In genomic region chr5:96163396-96164020, GRCm38 (mm10) we compare ENCODE assay signal across 8 mouse cellular contexts. TPM values are rescaled to one million over a fixed set of nuclear protein-coding genes. Genes with fewer than 3 reads are reported as not detected.
A peak's percentile ranks its signal among the peaks of the same experiment; 100 is the strongest.
DNase-seq lines count a peak whose midpoint lies in the region; ATAC-seq and TF ChIP-seq lines count a peak whose summit lies in the region.

No protein-coding gene starts in this region.

- H3K9me3 ChIP-seq in heart, embryonic 13.5 days: peaks cover 5% of the 10 kb centered on the region; the same call in 1 of the 2 replicates
- H3K9me3 ChIP-seq in E14TG2a.4 (ENCODE audit: low read length): peaks cover 8% of the 10 kb centered on the region
- H3K9me3 ChIP-seq in hindbrain, embryonic 10.5 days: no peaks in the 10 kb centered on the region
- H3K9me3 ChIP-seq in midbrain, embryonic 12.5 days: peaks cover 3% of the 10 kb centered on the region; the same call in 1 of the 2 replicates

- peak overlapping the region; percentile 100 for H3K27ac ChIP-seq in heart, embryonic 13.5 days (replicated peaks)
- H3K27ac ChIP-seq in hindbrain, embryonic 10.5 days: peak overlapping the region; percentile 99
- H3K27ac ChIP-seq in midbrain, embryonic 12.5 days (replicated peaks): no peak overlapping the region

- no peak for DNase-seq in heart, postnatal 10 days
- no peak for DNase-seq in hindbrain, embryonic 10.5 days (ENCODE audit: low spot score)
- no peak for DNase-seq in adrenal gland, postnatal 36 days
- no peak for DNase-seq in frontal cortex, adult 2 months (ENCODE audit: extremely low spot score in 1 of 2, low spot score in 1 of 2)

- H3K4me1 ChIP-seq in heart, embryonic 13.5 days: peaks cover 23% of the 10 kb centered on the region
- peaks cover 18% of the 10 kb centered on the region for H3K4me1 ChIP-seq in E14TG2a.4 (replicated peaks; ENCODE audit: low read depth, low read length)
- H3K4me1 ChIP-seq in hindbrain, embryonic 10.5 days (replicated peaks): peaks cover 22% of the 10 kb centered on the region
- H3K4me1 ChIP-seq in midbrain, embryonic 12.5 days: peaks cover 12% of the 10 kb centered on the region

- H3K4me2 ChIP-seq in heart, embryonic 13.5 days: peak overlapping the region; percentile 80
- H3K4me2 ChIP-seq in midbrain, embryonic 12.5 days (replicated peaks): peak overlapping the region; percentile 75

- H3K27me3 ChIP-seq in heart, embryonic 13.5 days (replicated peaks): no peaks in the 10 kb centered on the region
- H3K27me3 ChIP-seq in E14TG2a.4 (ENCODE audit: insufficient read depth, low read length): 0 out of 2 replicates have a peak, but pooled peaks cover 9% of the 10 kb centered on the region
- H3K27me3 ChIP-seq in hindbrain, embryonic 10.5 days (ENCODE audit: insufficient read depth, poor library complexity, severe bottlenecking): no peaks in the 10 kb centered on the region
- H3K27me3 ChIP-seq in midbrain, embryonic 12.5 days: no peaks in the 10 kb centered on the region

- 0% methylated on average over 1 of the region's 1 CpGs for WGBS in heart, embryonic 13.5 days
- 0% methylated on average over 1 of the region's 1 CpGs for WGBS in hindbrain, embryonic 10.5 days
- 14% methylated on average over 1 of the region's 1 CpGs for WGBS in midbrain, embryonic 12.5 days

- peak overlapping the region; percentile 97 for H3K9ac ChIP-seq in heart, embryonic 13.5 days
- peak overlapping the region; percentile 67 for H3K9ac ChIP-seq in midbrain, embryonic 12.5 days (replicated peaks)

- H3K36me3 ChIP-seq in heart, embryonic 13.5 days: no peaks in the 10 kb centered on the region
- H3K36me3 ChIP-seq in E14TG2a.4 (ENCODE audit: insufficient read depth, low read length): no peaks in the 10 kb centered on the region
- H3K36me3 ChIP-seq in hindbrain, embryonic 10.5 days: no peaks in the 10 kb centered on the region
- H3K36me3 ChIP-seq in midbrain, embryonic 12.5 days: no peaks in the 10 kb centered on the region

- no peak for TF ChIP-seq CTCF in E14TG2a.4 (conservative IDR thresholded peaks at IDR 0.05; ENCODE audit: low read length)

- peak overlapping the region; percentile 90 for H3K4me3 ChIP-seq in heart, embryonic 13.5 days
- peak overlapping the region; percentile 85 for H3K4me3 ChIP-seq in E14TG2a.4 (replicated peaks; ENCODE audit: low read length)
- H3K4me3 ChIP-seq in hindbrain, embryonic 10.5 days: peak overlapping the region; percentile 93
- H3K4me3 ChIP-seq in midbrain, embryonic 12.5 days: peak overlapping the region; percentile 84

- no peak for ATAC-seq in heart, embryonic 13.5 days (ENCODE audit: extremely low read depth, insufficient number of reproducible peaks, low FRiP score, low TSS enrichment)
- no peak for ATAC-seq in midbrain, embryonic 12.5 days (ENCODE audit: low FRiP score, low read depth)
- no peak for ATAC-seq in megakaryocyte progenitor cell, adult 5-6 weeks (replicated peaks; ENCODE audit: poor library complexity)

- intact Hi-C loops in heart, postnatal 10 days (cut with DNase I): loop anchor here (5.0 kb wide), 1 partner anchor 71 kb away; no protein-coding TSS in a partner anchor

RNA-seq across cellular contexts. Expression of gene Cnot6l, which starts 0.5 kb away (rescaled TPM):
- polyA plus RNA-seq in heart, embryonic 13.5 days (2015; fragmentation: Nextera tagmentation; extraction: Ambion mirVana): 11.5 and 13.3 TPM in 2 replicates
- total RNA-seq in heart, postnatal 10 days (2021): 100 to 1,000 TPM in 1 of 2 experiments, 10 to 100 TPM in 1; 74.8 to 102 TPM
- polyA plus RNA-seq in hindbrain, embryonic 10.5 days (2016; fragmentation: Nextera tagmentation; extraction: Ambion mirVana): 7.8 and 8.9 TPM in 2 replicates
- polyA plus RNA-seq in midbrain, embryonic 12.5 days (2016; fragmentation: Nextera tagmentation; extraction: Ambion mirVana): 12.4 and 16.8 TPM in 2 replicates
- 100 to 1,000 TPM in 1 of 2 experiments, 10 to 100 TPM in 1; 80.4 to 106 TPM for total RNA-seq in adrenal gland, postnatal 36 days (2021)
- 98.5 and 108 TPM in 2 replicates for total RNA-seq in megakaryocyte progenitor cell, adult 5-6 weeks (2015)
- 43.9 and 67.9 TPM in 2 replicates for total RNA-seq in megakaryocyte progenitor cell, adult 5-6 weeks (2017)
- polyA plus RNA-seq in frontal cortex, adult 2 months (2012; rRNA removed): 17.7 and 18.0 TPM in 2 replicates

RNA-seq across cellular contexts. Expression of gene Mrpl1, which starts 45.8 kb away (rescaled TPM):
- polyA plus RNA-seq in heart, embryonic 13.5 days (2015; fragmentation: Nextera tagmentation; extraction: Ambion mirVana): 18.7 and 20.4 TPM in 2 replicates
- 10 to 100 TPM; 25.1 to 27.0 TPM for total RNA-seq in heart, postnatal 10 days (2021)
- polyA plus RNA-seq in hindbrain, embryonic 10.5 days (2016; fragmentation: Nextera tagmentation; extraction: Ambion mirVana): 19.4 and 19.7 TPM in 2 replicates
- polyA plus RNA-seq in midbrain, embryonic 12.5 days (2016; fragmentation: Nextera tagmentation; extraction: Ambion mirVana): 20.5 and 22.5 TPM in 2 replicates
- 10 to 100 TPM; 21.1 to 22.8 TPM for total RNA-seq in adrenal gland, postnatal 36 days (2021)
- 34.5 and 41.4 TPM in 2 replicates for total RNA-seq in megakaryocyte progenitor cell, adult 5-6 weeks (2015)
- total RNA-seq in megakaryocyte progenitor cell, adult 5-6 weeks (2017): 48.3 and 69.1 TPM in 2 replicates
- 10.1 and 10.6 TPM in 2 replicates for polyA plus RNA-seq in frontal cortex, adult 2 months (2012; rRNA removed)
